Mouse (Mus musculus) kidney, adult 18-20 months (tissue): ENCODE measurements around the gene Zbtb16.

Experiments used
- DNase-seq: peaks from one replicate; pipeline ENCODE4 v3.0.0; 2021

Zbtb16 gene

GRCm38 (mm10) chr9:48761732-48762637, 74.0 kb downstream of the Zbtb16 start:
- DNase-seq, result no peak

- no peak for DNase-seq
Measured at GRCm38 (mm10) chr9:48761175-48761556, 74.9 kb downstream of the Zbtb16 start.

GRCm38 (mm10) chr9:48760449-48761174, 75.4 kb downstream of the Zbtb16 start:
- DNase-seq, result peak; percentile 61

GRCm38 (mm10) chr9:48759098-48759497, 76.9 kb downstream of the Zbtb16 start:
- no peak for DNase-seq

GRCm38 (mm10) chr9:48757650-48758580, 78.1 kb downstream of the Zbtb16 start:
- DNase-seq, result no peak

- no peak for DNase-seq
Measured at GRCm38 (mm10) chr9:48756261-48756812, 79.7 kb downstream of the Zbtb16 start.

GRCm38 (mm10) chr9:48755438-48756070, 80.5 kb downstream of the Zbtb16 start:
- DNase-seq, result no peak

- DNase-seq, result no peak
Measured at GRCm38 (mm10) chr9:48754418-48754817, 81.6 kb downstream of the Zbtb16 start.

- DNase-seq, result no peak
Measured at GRCm38 (mm10) chr9:48753881-48754280, 82.1 kb downstream of the Zbtb16 start.

- no peak for DNase-seq
Measured at GRCm38 (mm10) chr9:48751900-48752299, 84.1 kb downstream of the Zbtb16 start.

GRCm38 (mm10) chr9:48749666-48750065, 86.4 kb downstream of the Zbtb16 start:
- no peak for DNase-seq

GRCm38 (mm10) chr9:48749168-48749567, 86.9 kb downstream of the Zbtb16 start:
- no peak for DNase-seq

- DNase-seq, result no peak
Measured at GRCm38 (mm10) chr9:48748761-48749160, 87.3 kb downstream of the Zbtb16 start.

- no peak for DNase-seq
Measured at GRCm38 (mm10) chr9:48748216-48748615, 87.8 kb downstream of the Zbtb16 start.

GRCm38 (mm10) chr9:48746506-48746905, 89.5 kb downstream of the Zbtb16 start:
- DNase-seq, result peak; percentile 67

- no peak for DNase-seq
Measured at GRCm38 (mm10) chr9:48745347-48746119, 90.5 kb downstream of the Zbtb16 start.

- peak; percentile 75 for DNase-seq
Measured at GRCm38 (mm10) chr9:48744916-48745315, 91.1 kb downstream of the Zbtb16 start.

- no peak for DNase-seq
Measured at GRCm38 (mm10) chr9:48744451-48744850, 91.6 kb downstream of the Zbtb16 start.

GRCm38 (mm10) chr9:48743338-48744285, 92.4 kb downstream of the Zbtb16 start:
- DNase-seq, result no peak

GRCm38 (mm10) chr9:48742150-48742549, 93.9 kb downstream of the Zbtb16 start:
- DNase-seq, result no peak
